Mouse (Mus musculus): ENCODE data around the gene Ddah1.

GRCm38 (mm10) chr3:145838281-145838680 is 79.8 kb downstream of the Ddah1 start:
- TF ChIP-seq CTCF (IDR thresholded peaks at IDR 0.05; ENCODE audit: low read depth) (no peak), EP300 (IDR thresholded peaks at IDR 0.05; ENCODE audit: low read depth) (no peak)
